Mouse (Mus musculus) G1E (cell line): ENCODE data around the gene Gab2.

Source experiments
- CTCF ChIP-seq: IDR thresholded peaks from 2 replicates; pipeline ENCODE4 v1.5.1; 2012; ENCODE audit warnings: low read depth, low read length, inconsistent platforms, mixed read lengths
- GATA2 ChIP-seq: IDR thresholded peaks from 2 replicates; pipeline ENCODE4 v1.6.1; 2012; ENCODE audit warnings: low read depth, low read length, inconsistent platforms, borderline replicate concordance

- TF ChIP-seq CTCF (no peak), GATA2 (no peak)
Observed at GRCm38 (mm10) chr7:97271068-97271467, 189.7 kb downstream of the Gab2 start.
